Mouse (Mus musculus) stomach, embryonic 14.5 days (tissue): ENCODE measurements around the gene Cx3cr1. TPM values are rescaled to one million over a fixed set of nuclear protein-coding genes. Genes with fewer than 3 reads are reported as not detected.

Experiments
- ATAC-seq: fragments of 200-750 bp; cut with Nextera tagmentation; 2 replicates; pipeline ENCODE4 v1.8.0; 2017; ENCODE audit warnings: low read depth, moderate TSS enrichment; ENCODE audit not compliant: insufficient number of reproducible peaks, insufficient read depth, low FRiP score
- H3K27ac ChIP-seq: fragments of 300-500 bp; sonication (generic); 2 replicates; pipeline ENCODE4 v1.5.1; 2014; ENCODE audit warnings: mild to moderate bottlenecking, low read length, moderate library complexity, mixed read lengths
- H3K27me3 ChIP-seq: fragments of 300-500 bp; sonication (generic); 2 replicates; pipeline ENCODE4 v1.6.1; 2014; ENCODE audit warnings: low read length, control low read depth, mixed read lengths; ENCODE audit not compliant: control insufficient read depth, insufficient read depth
- H3K36me3 ChIP-seq: fragments of 300-500 bp; sonication (generic); 2 replicates; pipeline ENCODE4 v1.6.1; 2014; ENCODE audit warnings: mild to moderate bottlenecking, control low read depth, low read length, moderate library complexity, mixed read lengths; ENCODE audit not compliant: control insufficient read depth, insufficient read depth
- H3K4me1 ChIP-seq: fragments of 300-500 bp; sonication (generic); 2 replicates; pipeline ENCODE4 v1.6.1; 2014; ENCODE audit warnings: low read length, control low read depth, mixed read lengths; ENCODE audit not compliant: control insufficient read depth, insufficient read depth
- H3K4me2 ChIP-seq: fragments of 300-500 bp; sonication (generic); replicated peaks from 2 replicates; pipeline ENCODE4 v1.6.1; 2014; ENCODE audit warnings: low read depth, low read length, control low read depth
- H3K4me3 ChIP-seq: fragments of 300-500 bp; sonication (generic); 2 replicates; pipeline ENCODE4 v1.5.1; 2014; ENCODE audit warnings: low read depth, low read length, control low read depth
- H3K9ac ChIP-seq: fragments of 300-500 bp; sonication (generic); replicated peaks from 2 replicates; pipeline ENCODE4 v1.6.1; 2014; ENCODE audit warnings: low read depth, mild to moderate bottlenecking, control low read depth, low read length, moderate library complexity, mixed read lengths
- H3K9me3 ChIP-seq: fragments of 300-500 bp; sonication (generic); 2 replicates; pipeline ENCODE4 v1.6.1; 2016; ENCODE audit warnings: low read depth, low read length, control low read depth; ENCODE audit not compliant: control insufficient read depth
- WGBS: fragments of 180-500 bp; shearing (Covaris S2); extraction: QIAGEN DNeasy Blood & Tissue Kit; methylation state at CpG from one replicate; pipeline ENCODE4 v1.1.7; 2014; 5-methylcytosine and 5-hydroxymethylcytosine counted together
- polyA plus RNA-seq: library from polyadenylated mRNA; unstranded; fragments of >200 nt; fragmentation: Nextera tagmentation; extraction: Ambion mirVana; gene quantifications from 2 replicates; pipeline ENCODE4 v1.2.1, GENCODE M21; 2014

Gene Cx3cr1
- polyA plus RNA-seq, 1 experiment from 2014 or later, result 13.7 TPM

- H3K27ac ChIP-seq, result no peak overlapping the region
- no peak overlapping the region for H3K9ac ChIP-seq
- 76% methylated on average over 9 of the region's 9 CpGs for WGBS
- H3K4me1 ChIP-seq, result 0 out of 2 replicates have a peak, but pooled peaks cover 6% of the 10 kb centered on the region
- H3K4me2 ChIP-seq, result no peak overlapping the region
- no peak overlapping the region for H3K4me3 ChIP-seq
- H3K9me3 ChIP-seq, result no peaks in the 10 kb centered on the region
- ATAC-seq, result no peak
- H3K36me3 ChIP-seq, result no peaks in the 10 kb centered on the region
- H3K27me3 ChIP-seq, result no peaks in the 10 kb centered on the region
Observed at GRCm38 (mm10) chr9:119958835-119959234, 110.8 kb downstream of the Cx3cr1 start.

GRCm38 (mm10) chr9:119951388-119951787 lies 118.3 kb downstream of the Cx3cr1 start:
- H3K9me3 ChIP-seq, result no peaks in the 10 kb centered on the region
- peaks cover 7% of the 10 kb centered on the region for H3K4me1 ChIP-seq
- H3K36me3 ChIP-seq, result no peaks in the 10 kb centered on the region
- no peak overlapping the region for H3K4me3 ChIP-seq
- ATAC-seq, result no peak
- 84% methylated on average over 9 of the region's 9 CpGs for WGBS
- no peak overlapping the region for H3K27ac ChIP-seq
- H3K9ac ChIP-seq, result no peak overlapping the region
- no peaks in the 10 kb centered on the region for H3K27me3 ChIP-seq
- no peak overlapping the region for H3K4me2 ChIP-seq

GRCm38 (mm10) chr9:119950434-119950833 lies 119.2 kb downstream of the Cx3cr1 start:
- Histone ChIP-seq H3K27ac (no peak overlapping the region), H3K9ac (no peak overlapping the region)
- WGBS, result 28% methylated on average over 6 of the region's 6 CpGs

GRCm38 (mm10) chr9:119948804-119949203 lies 120.9 kb downstream of the Cx3cr1 start:
- WGBS, result 28% methylated on average over 3 of the region's 3 CpGs
- Histone ChIP-seq H3K27ac (no peak overlapping the region), H3K27me3 (no peaks in the 10 kb centered on the region), H3K4me3 (no peak overlapping the region), H3K9ac (no peak overlapping the region), H3K4me2 (no peak overlapping the region), H3K4me1 (peaks cover 7% of the 10 kb centered on the region), H3K9me3 (no peaks in the 10 kb centered on the region), H3K36me3 (no peaks in the 10 kb centered on the region)
- no peak for ATAC-seq

More at GRCm38 (mm10) chr9:119950434-119950833, 119.2 kb downstream of the Cx3cr1 start:
- H3K36me3 ChIP-seq, result no peaks in the 10 kb centered on the region
- peak; percentile 63; the same call in 1 of the 2 replicates for ATAC-seq
- H3K4me3 ChIP-seq, result no peak overlapping the region
- no peak overlapping the region for H3K4me2 ChIP-seq
- no peaks in the 10 kb centered on the region for H3K27me3 ChIP-seq
- H3K9me3 ChIP-seq, result no peaks in the 10 kb centered on the region
- H3K4me1 ChIP-seq, result peaks cover 7% of the 10 kb centered on the region

- no peaks in the 10 kb centered on the region for H3K9me3 ChIP-seq
- no peak for ATAC-seq
- H3K36me3 ChIP-seq, result no peaks in the 10 kb centered on the region
- no peak overlapping the region for H3K9ac ChIP-seq
- H3K4me3 ChIP-seq, result no peak overlapping the region
- H3K4me2 ChIP-seq, result no peak overlapping the region
- WGBS, result 76% methylated on average over 12 of the region's 12 CpGs
- no peaks in the 10 kb centered on the region for H3K27me3 ChIP-seq
- H3K4me1 ChIP-seq, result peaks cover 2% of the 10 kb centered on the region
- H3K27ac ChIP-seq, result no peak overlapping the region
Observed at GRCm38 (mm10) chr9:119945173-119945900, 124.3 kb downstream of the Cx3cr1 start.

- H3K27ac ChIP-seq, result no peak overlapping the region
- no peak for ATAC-seq
- no peaks in the 10 kb centered on the region for H3K36me3 ChIP-seq
- H3K4me3 ChIP-seq, result no peak overlapping the region
- H3K9me3 ChIP-seq, result no peaks in the 10 kb centered on the region
- H3K4me1 ChIP-seq, result no peaks in the 10 kb centered on the region
- no peaks in the 10 kb centered on the region for H3K27me3 ChIP-seq
- WGBS, result 100% methylated on average over 1 of the region's 1 CpGs
- H3K4me2 ChIP-seq, result no peak overlapping the region
- H3K9ac ChIP-seq, result no peak overlapping the region
Observed at GRCm38 (mm10) chr9:119943326-119943725, 126.4 kb downstream of the Cx3cr1 start.

GRCm38 (mm10) chr9:119941861-119942260 lies 127.8 kb downstream of the Cx3cr1 start:
- H3K4me2 ChIP-seq, result no peak overlapping the region
- H3K9ac ChIP-seq, result no peak overlapping the region
- peaks cover 3% of the 10 kb centered on the region; the same call in 1 of the 2 replicates for H3K4me1 ChIP-seq
- no peak overlapping the region for H3K27ac ChIP-seq
- no peak for ATAC-seq
- no peaks in the 10 kb centered on the region for H3K36me3 ChIP-seq
- H3K4me3 ChIP-seq, result no peak overlapping the region
- H3K9me3 ChIP-seq, result no peaks in the 10 kb centered on the region
- H3K27me3 ChIP-seq, result no peaks in the 10 kb centered on the region
- WGBS, result 87% methylated on average over 14 of the region's 14 CpGs

- no peak for ATAC-seq
- WGBS, result 70% methylated on average over 5 of the region's 5 CpGs
Observed at GRCm38 (mm10) chr9:119941407-119941806, 128.3 kb downstream of the Cx3cr1 start.

More at GRCm38 (mm10) chr9:119941407-119941806, 128.3 kb downstream of the Cx3cr1 start:
- Histone ChIP-seq H3K4me2 (no peak overlapping the region), H3K4me3 (no peak overlapping the region), H3K27ac (no peak overlapping the region), H3K4me1 (peaks cover 5% of the 10 kb centered on the region; the same call in 1 of the 2 replicates), H3K9ac (no peak overlapping the region), H3K9me3 (no peaks in the 10 kb centered on the region), H3K27me3 (no peaks in the 10 kb centered on the region), H3K36me3 (no peaks in the 10 kb centered on the region)
